Mouse (Mus musculus) bone marrow macrophage, adult 2 months (primary cell): ENCODE data around the gene Gucy2d.

Source experiments
- CTCF ChIP-seq: IDR thresholded peaks from 2 replicates; pipeline ENCODE4 v1.5.1; 2012; ENCODE audit warnings: low read depth, mild to moderate bottlenecking, low read length, moderate library complexity
- POLR2A ChIP-seq: IDR thresholded peaks from 2 replicates; pipeline ENCODE4 v1.6.1; 2012; ENCODE audit warnings: mild to moderate bottlenecking, low read depth, low read length, borderline replicate concordance

DNA sequence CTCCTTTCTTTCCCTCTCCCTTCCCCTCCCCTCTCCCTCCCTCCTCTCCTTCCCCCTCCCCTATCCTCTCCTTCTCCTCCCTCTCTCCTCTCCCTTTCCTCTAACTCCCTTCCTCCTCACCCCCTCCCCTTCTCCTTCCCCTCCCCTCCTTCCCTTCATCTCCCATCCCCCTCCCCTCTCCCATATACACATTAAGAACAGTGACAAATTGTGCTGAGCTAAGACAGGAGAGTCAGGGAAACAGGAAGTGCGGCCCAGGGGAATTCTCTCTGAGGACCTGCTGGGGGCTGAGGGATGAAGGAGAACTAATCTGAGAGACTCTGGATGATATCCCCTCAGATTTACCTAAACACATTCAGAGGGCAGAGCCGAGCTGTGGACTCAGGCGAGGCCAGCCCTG is 65.4 kb downstream of the Gucy2d start:
- TF ChIP-seq CTCF (no peak), POLR2A (no peak)
